Comparison of ENCODE assay signal across 11 mouse cellular contexts in genomic region chr7:16695025-16695424, GRCm38 (mm10). TPM values are rescaled to one million over a fixed set of nuclear protein-coding genes. Genes with fewer than 3 reads are reported as not detected.
DNase-seq lines count a peak whose midpoint lies in the region; ATAC-seq and TF ChIP-seq lines count a peak whose summit lies in the region.
"Had no signal": no experiment of that assay in that cellular context is flagged by ENCODE, and none has a peak within 500 bp of the region (broad histone marks: within the 10 kb centered on the region; RNA-seq: fewer than 3 reads in every experiment).

No protein-coding gene starts in this region.

- no peaks in the 10 kb centered on the region for H3K27me3 ChIP-seq in cerebellum, adult 2 months (ENCODE audit: control insufficient read depth, insufficient read depth, low read length)
- H3K27me3 ChIP-seq in neural tube, embryonic 15.5 days (replicated peaks) = no peaks in the 10 kb centered on the region

- no peak for ATAC-seq in neural tube, embryonic 15.5 days (ENCODE audit: low FRiP score)

- intact Hi-C loops in left cerebral cortex, postnatal 4 days (cut with DNase I) = no loop called here
- intact Hi-C loops in gastrocnemius, postnatal 14 days (cut with DNase I; ENCODE audit: low total_unique reads) = loop anchor here (2.0 kb wide), 1 partner anchor 64 kb away; no protein-coding TSS in a partner anchor

- peak; percentile 1 for DNase-seq in cerebellum, adult 8-10 months
- no peak for DNase-seq in cerebellum, adult 2 months
- DNase-seq in left cerebral cortex, postnatal 4 days = peak; percentile 49
- DNase-seq in left cerebral cortex, adult 8-10 months (ENCODE audit: low spot score in 2 of 2) = no peak
- no peak for DNase-seq in ES-E14 (ENCODE audit: low read depth, low spot score)
- peak; percentile 25 for DNase-seq in gastrocnemius, postnatal 14 days
- DNase-seq in right cerebral cortex, postnatal 4 days = peak; percentile 35

- in situ Hi-C loops in ES-E14 (cut with MboI; ENCODE audit: low sequenced_read_pairs in 2 of 2, unreplicated experiment in 2 of 2) = no loop called here

- H3K36me3 ChIP-seq in ES-E14 (ENCODE audit: control insufficient read depth, insufficient read depth, low read length, poor library complexity, severe bottlenecking) = no peaks in the 10 kb centered on the region
- H3K36me3 ChIP-seq in neural tube, embryonic 15.5 days = no peaks in the 10 kb centered on the region

- no peak overlapping the region for H3K4me2 ChIP-seq in neural tube, embryonic 15.5 days

- no peaks in the 10 kb centered on the region for H3K9me3 ChIP-seq in ES-E14 (ENCODE audit: control insufficient read depth, insufficient read depth, low read depth, low read length)
- H3K9me3 ChIP-seq in neural tube, embryonic 15.5 days (replicated peaks) = no peaks in the 10 kb centered on the region

- 41% methylated on average over 3 of the region's 3 CpGs for WGBS in cerebellum, adult 2 months
- WGBS in neural tube, embryonic 15.5 days = 40% methylated on average over 3 of the region's 3 CpGs

- no peak overlapping the region for H3K4me3 ChIP-seq in cerebellum, adult 2 months (replicated peaks; ENCODE audit: insufficient read depth, low read depth, low read length)
- no peak overlapping the region for H3K4me3 ChIP-seq in ES-E14 (ENCODE audit: insufficient read depth in 1 of 2, low read depth in 1 of 2, low read length in 2 of 2, poor library complexity in 1 of 2, severe bottlenecking in 1 of 2)
- no peak overlapping the region for H3K4me3 ChIP-seq in neural tube, embryonic 15.5 days (replicated peaks)

- no peak for TF ChIP-seq POLR2A in cerebellum, adult 2 months (IDR thresholded peaks at IDR 0.05; ENCODE audit: borderline replicate concordance, insufficient read depth, low read length)

- no peak overlapping the region for H3K9ac ChIP-seq in ES-E14 (ENCODE audit: insufficient read depth, low read depth, low read length, poor library complexity, severe bottlenecking)
- no peak overlapping the region for H3K9ac ChIP-seq in neural tube, embryonic 15.5 days (replicated peaks)

- no peak overlapping the region for H3K27ac ChIP-seq in cerebellum, adult 2 months (ENCODE audit: insufficient read depth, low read length)
- H3K27ac ChIP-seq in ES-E14 (ENCODE audit: insufficient read depth, low read depth, low read length, poor library complexity, severe bottlenecking) = no peak overlapping the region
- H3K27ac ChIP-seq in neural tube, embryonic 15.5 days (replicated peaks) = no peak overlapping the region

- TF ChIP-seq CTCF in cerebellum, adult 2 months (IDR thresholded peaks at IDR 0.05; ENCODE audit: borderline replicate concordance, insufficient read depth, low read depth, low read length) = no peak

- H3K4me1 ChIP-seq in cerebellum, adult 2 months (ENCODE audit: control insufficient read depth, insufficient read depth, low read length) = no peaks in the 10 kb centered on the region
- no peaks in the 10 kb centered on the region for H3K4me1 ChIP-seq in ES-E14 (ENCODE audit: control insufficient read depth in 2 of 2, insufficient read depth in 2 of 2, low read length in 2 of 2, poor library complexity in 1 of 2)
- no peaks in the 10 kb centered on the region for H3K4me1 ChIP-seq in neural tube, embryonic 15.5 days

TF ChIP-seq in ES-E14, 5 proteins besides CTCF, POLR2A, EP300 and RAD21:
- TF ChIP-seq CHD2 (IDR thresholded peaks at IDR 0.05; ENCODE audit: low read depth, low read length) = no peak
- TF ChIP-seq ZC3H11A (IDR thresholded peaks at IDR 0.05; ENCODE audit: borderline replicate concordance, low read depth, low read length) = peak; percentile 46; the same call in 1 of the 2 replicates
- TF ChIP-seq MAFK (IDR thresholded peaks at IDR 0.05; ENCODE audit: insufficient read depth, low read depth, low read length) = no peak

RNA-seq across cellular contexts. Expression of gene Ceacam15, which starts 19.5 kb away (rescaled TPM):
- 0.08 TPM in 1 of 2 replicates, not detected in the other for polyA plus RNA-seq in cerebellum, adult 2 months (2012; rRNA removed)
- not detected for total RNA-seq in left cerebral cortex, postnatal 4 days (2021)
- not detected for total RNA-seq in left cerebral cortex, adult 8-10 months (2022)
- not detected in 2 replicates for total RNA-seq in ES-E14 (2012; rRNA removed)
- not detected for total RNA-seq in gastrocnemius, postnatal 14 days (2021)
- 0.13 TPM in 1 of 2 replicates, not detected in the other for polyA plus RNA-seq in neural tube, embryonic 15.5 days (2015; fragmentation: Nextera tagmentation; extraction: Ambion mirVana)
- total RNA-seq: left cerebral cortex, adult 18-20 months had no signal
- polyA plus RNA-seq: C2C12; neural tube, embryonic 11.5 days had no signal

RNA-seq across cellular contexts. Expression of gene Ceacam9, which starts 26.7 kb away (rescaled TPM):
- polyA plus RNA-seq in cerebellum, adult 2 months (2012; rRNA removed) = not detected in 2 replicates
- not detected for total RNA-seq in left cerebral cortex, postnatal 4 days (2021)
- under 1 TPM in 2 of 4 experiments, not detected in 2; 0.23 to 0.28 TPM for total RNA-seq in left cerebral cortex, adult 8-10 months (2022)
- total RNA-seq in ES-E14 (2012; rRNA removed) = 0.22 TPM in 1 of 2 replicates, not detected in the other
- not detected for total RNA-seq in gastrocnemius, postnatal 14 days (2021)
- 0.17 and 0.50 TPM in 2 replicates for polyA plus RNA-seq in neural tube, embryonic 15.5 days (2015; fragmentation: Nextera tagmentation; extraction: Ambion mirVana)
- polyA plus RNA-seq: C2C12; neural tube, embryonic 11.5 days had no signal

RNA-seq across cellular contexts. Expression of gene Ap2s1, which starts 43.2 kb away (rescaled TPM):
- polyA plus RNA-seq in cerebellum, adult 2 months (2012; rRNA removed) = 424 and 454 TPM in 2 replicates
- total RNA-seq in left cerebral cortex, postnatal 4 days (2021) = 100 to 1,000 TPM; 317 TPM
- total RNA-seq in left cerebral cortex, adult 8-10 months (2022) = 100 to 1,000 TPM; 244 to 255 (median 248) TPM
- total RNA-seq in ES-E14 (2012; rRNA removed) = 188 and 227 TPM in 2 replicates
- 10 to 100 TPM; 62.5 to 62.9 TPM for total RNA-seq in gastrocnemius, postnatal 14 days (2021)
- polyA plus RNA-seq in neural tube, embryonic 15.5 days (2015; fragmentation: Nextera tagmentation; extraction: Ambion mirVana) = 412 and 431 TPM in 2 replicates

Comparison
In these comparisons a context has a peak if more than half of its experiments do, and no peak if none do; other contexts are left out.
1. DNase-seq: peak in cerebellum, adult 8-10 months (single experiment), left cerebral cortex, postnatal 4 days (single experiment), gastrocnemius, postnatal 14 days (single experiment) and right cerebral cortex, postnatal 4 days (single experiment); none in cerebellum, adult 2 months (0 of 2), left cerebral cortex, adult 8-10 months (0 of 2) and ES-E14 (single experiment).